In genomic region chr2:14740359-14740758, GRCm38 (mm10) we compare ENCODE assay signal across 9 mouse cellular contexts.
DNase-seq lines count a peak whose midpoint lies in the region; ATAC-seq lines count a peak whose summit lies in the region.
"Had no signal": no experiment of that assay in that cellular context is flagged by ENCODE, and none has a peak within 500 bp of the region (broad histone marks: within the 10 kb centered on the region; RNA-seq: fewer than 3 reads in every experiment).

No protein-coding gene starts in this region.

- no peak overlapping the region for H3K4me3 ChIP-seq in forebrain, embryonic 13.5 days
- H3K4me3 ChIP-seq in midbrain, embryonic 12.5 days, result no peak overlapping the region

- ATAC-seq in forebrain, embryonic 13.5 days, result peak; percentile 72
- peak; percentile 62 for ATAC-seq in midbrain, embryonic 12.5 days (ENCODE audit: low FRiP score, low read depth)
- no peak for ATAC-seq in erythroid progenitor cell, adult 5-6 weeks (replicated peaks; ENCODE audit: low FRiP score, poor library complexity, severe bottlenecking)

- peaks cover 12% of the 10 kb centered on the region; the same call in 1 of the 2 replicates for H3K4me1 ChIP-seq in forebrain, embryonic 13.5 days
- peaks cover 19% of the 10 kb centered on the region; the same call in 1 of the 2 replicates for H3K4me1 ChIP-seq in midbrain, embryonic 12.5 days

- H3K9me3 ChIP-seq in forebrain, embryonic 13.5 days (replicated peaks), result no peaks in the 10 kb centered on the region
- H3K9me3 ChIP-seq in midbrain, embryonic 12.5 days, result no peaks in the 10 kb centered on the region

- H3K4me2 ChIP-seq in forebrain, embryonic 13.5 days, result peak overlapping the region; percentile 34
- peak overlapping the region; percentile 32 for H3K4me2 ChIP-seq in midbrain, embryonic 12.5 days (replicated peaks)

- H3K9ac ChIP-seq in forebrain, embryonic 13.5 days, result no peak overlapping the region
- H3K9ac ChIP-seq in midbrain, embryonic 12.5 days (replicated peaks), result no peak overlapping the region

- WGBS in forebrain, embryonic 13.5 days, result 20% methylated on average over 7 of the region's 7 CpGs
- WGBS in midbrain, embryonic 12.5 days, result 18% methylated on average over 7 of the region's 7 CpGs

- DNase-seq in gastrocnemius, postnatal 14 days, result peak; percentile 7
- no peak for DNase-seq in gastrocnemius, postnatal 10 days
- peak; percentile 21 to 28 for DNase-seq in adrenal gland, postnatal 36 days
- DNase-seq in liver, result no peak
- DNase-seq in natural killer cell, adult 2 months (ENCODE audit: low spot score in 2 of 2), result no peak
- DNase-seq: layer of hippocampus, adult 9-11 months had no signal

- no peaks in the 10 kb centered on the region for H3K36me3 ChIP-seq in forebrain, embryonic 13.5 days (ENCODE audit: poor library complexity, severe bottlenecking)
- no peaks in the 10 kb centered on the region for H3K36me3 ChIP-seq in midbrain, embryonic 12.5 days

- H3K27me3 ChIP-seq in forebrain, embryonic 13.5 days, result no peaks in the 10 kb centered on the region
- H3K27me3 ChIP-seq in midbrain, embryonic 12.5 days, result no peaks in the 10 kb centered on the region

- intact Hi-C loops in gastrocnemius, postnatal 14 days (cut with DNase I; ENCODE audit: low total_unique reads), result no loop called here

- no peak overlapping the region for H3K27ac ChIP-seq in forebrain, embryonic 13.5 days
- H3K27ac ChIP-seq in midbrain, embryonic 12.5 days (replicated peaks), result peak overlapping the region; percentile 22; the same call in 1 of the 2 replicates

Comparison
In these comparisons a context has a peak if more than half of its experiments do, and no peak if none do; other contexts are left out.
1. DNase-seq: peak in gastrocnemius, postnatal 14 days (single experiment) and adrenal gland, postnatal 36 days (2 of 2); none in gastrocnemius, postnatal 10 days (single experiment), liver (single experiment) and natural killer cell, adult 2 months (0 of 2).